Mouse (Mus musculus) left cerebral cortex, adult 18-20 months (tissue): Measurements from ENCODE around the gene Myrfl. TPM values are rescaled to one million over a fixed set of nuclear protein-coding genes. Genes with fewer than 3 reads are reported as not detected.

ENCODE experiments used
- DNase-seq, 2 experiments: peaks; one replicate each; pipeline ENCODE4 v3.0.0; 2021 to 2022; ENCODE audit warnings: low spot score in 2 of 2, mixed read lengths in 1 of 2
- total RNA-seq, 2 experiments: library from RNA; stranded (reverse); gene quantifications; 2 replicates each; pipeline ENCODE4 v1.2.3; 2021

The Myrfl gene
- total RNA-seq, 2 experiments from 2014 or later, result 0.14 TPM

- no peak for DNase-seq
Measured at GRCm38 (mm10) chr10:116828099-116828498, 68.6 kb downstream of the Myrfl start.

GRCm38 (mm10) chr10:116827306-116827705 is 69.4 kb downstream of the Myrfl start:
- DNase-seq, result no peak

DNA sequence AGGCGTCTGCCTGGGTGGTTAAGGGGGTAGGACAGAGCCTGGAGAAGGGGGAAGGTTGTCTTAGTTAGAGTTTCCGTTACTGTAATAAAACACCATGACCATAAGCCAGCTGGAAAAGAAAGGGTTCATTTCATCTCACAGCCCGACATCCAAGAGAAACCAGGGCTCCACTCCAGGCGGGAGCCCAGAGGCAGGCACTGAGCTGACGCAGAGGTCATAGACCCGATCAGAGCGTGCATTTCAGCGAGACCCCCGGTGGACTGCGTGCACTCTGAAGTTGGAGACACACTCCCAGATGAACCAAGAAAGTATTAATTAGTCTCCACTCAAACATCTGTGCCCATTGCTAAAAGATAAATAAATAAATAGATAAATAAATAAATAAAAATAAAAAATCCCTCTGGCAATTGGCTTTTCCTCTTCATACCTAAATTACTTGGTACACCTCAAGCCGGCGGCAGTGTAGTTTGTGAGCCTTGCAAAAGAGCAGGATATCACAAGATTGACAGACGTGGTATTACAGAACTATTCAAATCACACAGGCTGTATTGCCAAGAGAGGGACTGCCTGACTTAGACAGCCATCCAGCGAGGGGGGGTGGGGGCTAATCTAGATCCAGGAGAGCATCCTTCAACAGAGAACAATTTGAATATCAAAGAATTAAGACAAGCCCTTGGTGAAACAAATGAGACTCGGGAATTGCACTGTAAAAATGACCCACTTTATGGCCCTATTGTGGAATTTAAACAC is 81.2 kb downstream of the Myrfl start:
- DNase-seq, result no peak

GRCm38 (mm10) chr10:116813150-116813549 is 83.6 kb downstream of the Myrfl start:
- DNase-seq, result no peak

DNA sequence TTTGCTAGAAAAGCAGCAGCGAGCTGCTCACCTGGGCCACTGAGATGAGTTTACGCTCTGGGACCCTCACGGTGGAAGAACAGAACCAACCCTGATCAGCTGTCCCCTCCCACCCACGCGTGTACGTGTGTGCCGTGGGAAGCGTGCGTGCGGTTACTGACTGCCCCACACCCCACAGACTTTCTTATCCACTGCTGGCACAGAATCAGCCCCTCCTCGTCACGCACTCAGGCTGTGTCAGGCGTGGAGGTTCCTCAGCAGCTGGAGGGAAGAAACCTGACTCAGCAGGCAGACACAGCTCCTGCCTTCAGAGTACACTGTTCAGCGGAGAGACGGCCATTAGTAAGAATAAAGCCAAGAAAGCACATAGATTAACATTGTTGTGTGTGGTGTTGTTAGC is 86.0 kb downstream of the Myrfl start:
- DNase-seq, result peak; percentile 30 to 34

- DNase-seq, result no peak
Measured at GRCm38 (mm10) chr10:116809383-116809782, 87.3 kb downstream of the Myrfl start.

GRCm38 (mm10) chr10:116808556-116809353 is 88.0 kb downstream of the Myrfl start:
- no peak for DNase-seq

DNA sequence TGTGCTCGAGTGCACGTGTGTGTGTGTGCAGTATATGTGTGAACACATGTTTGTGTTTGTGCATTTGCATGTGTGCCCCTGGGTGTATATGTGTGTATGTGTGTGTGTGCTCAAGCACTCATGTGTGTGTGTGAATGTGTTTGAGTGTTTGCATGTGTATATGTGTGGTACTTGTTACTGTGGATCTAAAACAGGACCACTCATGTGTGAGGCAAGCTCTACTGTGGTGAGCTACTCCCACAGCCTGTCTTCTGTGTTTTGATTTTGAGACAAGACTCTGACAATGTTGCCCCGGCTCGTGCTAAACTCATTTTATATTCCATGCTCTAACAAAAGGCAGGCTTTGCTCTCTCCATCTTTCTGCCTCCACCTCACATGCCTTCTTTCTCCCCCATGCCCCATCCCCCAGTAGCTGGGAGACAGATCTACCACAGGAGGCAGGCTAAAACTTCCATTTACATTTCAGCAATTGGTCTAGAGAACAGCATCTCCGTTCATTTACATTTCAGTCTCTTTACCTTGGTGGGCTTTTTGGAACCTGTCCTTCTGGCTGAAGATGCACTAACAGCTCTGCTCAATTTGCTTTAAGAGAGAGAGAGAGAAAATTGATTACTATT is 94.4 kb downstream of the Myrfl start:
- DNase-seq, result no peak

GRCm38 (mm10) chr10:116801281-116801680 is 95.4 kb downstream of the Myrfl start:
- no peak for DNase-seq

DNA sequence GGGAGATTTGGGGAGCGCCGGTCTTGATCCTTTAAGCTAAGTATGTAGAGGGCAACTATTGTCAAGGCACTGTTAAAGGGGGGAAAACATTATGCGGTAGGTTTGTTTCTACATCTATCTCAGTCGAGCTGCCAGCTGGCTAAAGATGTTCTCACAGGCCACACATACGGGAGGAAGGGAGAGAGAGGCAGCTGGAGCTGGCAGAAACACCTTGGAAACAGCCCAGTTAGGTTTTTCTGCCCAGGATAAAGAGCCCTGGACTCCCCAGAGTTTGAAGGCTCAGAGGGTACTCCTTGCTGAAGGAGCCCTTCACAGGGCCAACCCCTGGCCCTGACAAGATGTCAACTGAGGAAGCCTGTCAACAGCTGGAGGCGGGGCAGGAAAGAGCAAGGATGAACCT is 100.7 kb downstream of the Myrfl start:
- DNase-seq, result no peak

GRCm38 (mm10) chr10:116789096-116789495 is 107.6 kb downstream of the Myrfl start:
- DNase-seq, result peak; percentile 37 to 42

- no peak for DNase-seq
Measured at GRCm38 (mm10) chr10:116788431-116788830, 108.3 kb downstream of the Myrfl start.

GRCm38 (mm10) chr10:116784098-116784497 is 112.6 kb downstream of the Myrfl start:
- DNase-seq, result no peak

GRCm38 (mm10) chr10:116783020-116783419 is 113.7 kb downstream of the Myrfl start:
- no peak for DNase-seq

DNA sequence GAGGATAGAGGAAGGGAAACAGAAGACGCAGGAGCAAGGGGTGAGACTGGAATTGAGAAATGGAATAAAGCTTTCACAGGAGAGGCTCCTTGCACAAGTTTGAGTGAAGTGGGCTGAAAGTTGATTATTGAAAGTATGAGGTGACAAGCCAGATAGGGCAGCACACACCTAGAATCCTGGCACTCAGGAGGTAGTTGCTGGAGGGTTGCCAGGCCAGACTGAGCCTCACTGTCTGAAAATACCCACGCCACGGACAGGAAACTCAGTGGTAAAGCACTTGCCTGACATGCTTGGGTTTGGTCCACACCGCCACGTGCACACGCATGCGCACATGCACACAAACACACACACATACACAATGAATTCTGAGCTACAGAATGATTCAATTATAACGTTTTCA is 118.8 kb downstream of the Myrfl start:
- DNase-seq, result no peak

- DNase-seq, result no peak
Measured at GRCm38 (mm10) chr10:116776846-116777245, 119.9 kb downstream of the Myrfl start.

- no peak for DNase-seq
Measured at GRCm38 (mm10) chr10:116773846-116774750, 122.6 kb downstream of the Myrfl start.

DNA sequence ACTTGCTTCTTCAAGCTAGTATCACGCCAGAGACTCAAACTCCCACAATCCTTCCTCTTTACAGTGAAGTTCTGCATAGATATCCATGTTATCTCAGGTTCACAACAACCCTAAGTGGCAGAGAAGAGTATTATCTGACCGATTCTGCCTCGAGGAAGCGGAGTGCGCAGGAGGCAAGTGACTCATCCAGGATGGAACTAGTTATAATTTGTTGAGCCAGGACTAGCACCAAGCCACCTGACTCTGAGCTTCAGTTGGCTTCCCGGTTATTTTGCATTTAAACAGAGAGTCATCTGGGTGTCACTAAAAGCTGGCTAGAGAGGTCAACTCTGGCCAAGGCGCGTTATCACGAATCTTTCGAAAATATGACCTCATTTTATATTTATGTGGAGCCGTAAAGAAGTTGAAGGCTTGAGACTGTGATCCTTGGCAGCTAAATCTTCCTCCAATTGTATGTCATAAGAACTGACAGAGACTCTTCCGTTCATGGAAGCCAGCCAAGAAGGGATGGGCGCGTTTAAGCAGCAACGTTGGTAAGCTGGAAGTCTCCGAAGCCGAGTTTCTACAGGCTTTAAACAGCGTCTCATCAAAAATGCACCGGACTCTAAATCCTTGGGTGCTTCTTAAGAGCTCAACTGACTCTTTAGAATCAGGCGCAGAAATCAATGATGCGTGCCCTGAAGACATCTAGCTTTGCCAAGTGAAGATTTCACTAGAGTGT is 125.3 kb downstream of the Myrfl start:
- no peak for DNase-seq

GRCm38 (mm10) chr10:116768642-116769041 is 128.1 kb downstream of the Myrfl start:
- DNase-seq, result no peak

DNA sequence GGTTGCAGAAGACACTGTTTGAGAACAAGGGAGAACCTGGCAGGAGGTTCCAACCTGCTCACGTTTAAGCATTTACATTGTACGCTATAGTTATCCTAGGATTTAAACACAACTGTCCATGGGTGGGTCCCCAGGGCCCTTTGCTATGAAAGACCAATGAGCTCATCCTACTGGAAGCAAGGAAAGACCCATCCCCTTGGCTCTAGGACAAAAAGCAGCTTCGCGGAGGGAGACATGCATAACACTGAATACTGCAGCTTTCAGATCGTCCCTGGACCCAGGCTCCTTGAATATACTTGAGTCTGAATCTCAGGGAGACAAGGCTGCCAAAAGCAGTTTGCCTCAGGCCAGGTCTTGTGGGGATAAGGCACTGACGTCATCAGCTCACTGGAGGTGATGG is 130.2 kb downstream of the Myrfl start:
- no peak for DNase-seq
